Mouse (Mus musculus) forebrain, embryonic 11.5 days (tissue): ENCODE data around the gene Slc25a45. TPM values are rescaled to one million over a fixed set of nuclear protein-coding genes. Genes with fewer than 3 reads are reported as not detected.

ENCODE experiments used
- ATAC-seq: fragments of 200-750 bp; cut with Nextera tagmentation; replicated peaks from 2 replicates; pipeline ENCODE4 v1.8.0; 2017; ENCODE audit warnings: moderate TSS enrichment; ENCODE audit not compliant: low FRiP score
- DNase-seq: peaks from one replicate; pipeline ENCODE4 v3.0.0-alpha.2; 2017; ENCODE audit warnings: low spot score
- H3K27ac ChIP-seq: fragments of 300-500 bp; sonication (generic); 2 replicates; pipeline ENCODE4 v1.5.1; 2014; ENCODE audit warnings: low read depth, low read length
- H3K27me3 ChIP-seq: fragments of 300-500 bp; sonication (generic); 2 replicates; pipeline ENCODE4 v1.6.1; 2014; ENCODE audit warnings: mild to moderate bottlenecking, low read length, mixed read lengths; ENCODE audit not compliant: control insufficient read depth, insufficient read depth
- H3K36me3 ChIP-seq: fragments of 300-500 bp; sonication (generic); 2 replicates; pipeline ENCODE4 v1.6.1; 2014; ENCODE audit warnings: mild to moderate bottlenecking, low read length, moderate library complexity, mixed read lengths; ENCODE audit not compliant: control insufficient read depth, insufficient read depth
- H3K4me1 ChIP-seq: fragments of 300-500 bp; sonication (generic); replicated peaks from 2 replicates; pipeline ENCODE4 v1.6.1; 2014; ENCODE audit warnings: low read length, mixed read lengths; ENCODE audit not compliant: control insufficient read depth, insufficient read depth
- H3K4me2 ChIP-seq: fragments of 300-500 bp; sonication (generic); 2 replicates; pipeline ENCODE4 v1.6.1; 2014; ENCODE audit warnings: low read depth, mild to moderate bottlenecking, low read length, moderate library complexity, mixed read lengths; ENCODE audit not compliant: severe bottlenecking
- H3K4me3 ChIP-seq: fragments of 300-500 bp; sonication (generic); 2 replicates; pipeline ENCODE4 v1.5.1; 2014; ENCODE audit warnings: low read depth, low read length
- H3K9ac ChIP-seq: fragments of 300-500 bp; sonication (generic); 2 replicates; pipeline ENCODE4 v1.6.1; 2014; ENCODE audit warnings: low read length
- H3K9me3 ChIP-seq: fragments of 300-500 bp; sonication (generic); 2 replicates; pipeline ENCODE4 v1.6.1; 2016; ENCODE audit warnings: low read length, mixed read lengths; ENCODE audit not compliant: control insufficient read depth
- WGBS: fragments of 180-500 bp; shearing (Covaris S2); extraction: QIAGEN DNeasy Blood & Tissue Kit; methylation state at CpG from one replicate; pipeline ENCODE4 v1.1.7; 2014; 5-methylcytosine and 5-hydroxymethylcytosine counted together
- polyA plus RNA-seq: library from polyadenylated mRNA; unstranded; fragments of >200 nt; fragmentation: Nextera tagmentation; extraction: Ambion mirVana; gene quantifications from 2 replicates; pipeline ENCODE4 v1.2.1, GENCODE M21; 2014

Slc25a45 gene
- polyA plus RNA-seq, 1 experiment from 2014 or later = 0.90 TPM

GRCm38 (mm10) chr19:5838892-5839165, 38.8 kb upstream of the Slc25a45 start:
- H3K9ac ChIP-seq = no peak overlapping the region
- no peak overlapping the region for H3K27ac ChIP-seq
- DNase-seq (no peak), ATAC-seq (no peak)
- peaks cover 15% of the 10 kb centered on the region; the same call in 1 of the 2 replicates for H3K4me1 ChIP-seq
- H3K9me3 ChIP-seq = no peaks in the 10 kb centered on the region
- H3K4me2 ChIP-seq = no peak overlapping the region
- no peaks in the 10 kb centered on the region for H3K27me3 ChIP-seq
- H3K4me3 ChIP-seq = no peak overlapping the region
- H3K36me3 ChIP-seq = no peaks in the 10 kb centered on the region
- WGBS = 91% methylated on average over 4 of the region's 4 CpGs

DNA sequence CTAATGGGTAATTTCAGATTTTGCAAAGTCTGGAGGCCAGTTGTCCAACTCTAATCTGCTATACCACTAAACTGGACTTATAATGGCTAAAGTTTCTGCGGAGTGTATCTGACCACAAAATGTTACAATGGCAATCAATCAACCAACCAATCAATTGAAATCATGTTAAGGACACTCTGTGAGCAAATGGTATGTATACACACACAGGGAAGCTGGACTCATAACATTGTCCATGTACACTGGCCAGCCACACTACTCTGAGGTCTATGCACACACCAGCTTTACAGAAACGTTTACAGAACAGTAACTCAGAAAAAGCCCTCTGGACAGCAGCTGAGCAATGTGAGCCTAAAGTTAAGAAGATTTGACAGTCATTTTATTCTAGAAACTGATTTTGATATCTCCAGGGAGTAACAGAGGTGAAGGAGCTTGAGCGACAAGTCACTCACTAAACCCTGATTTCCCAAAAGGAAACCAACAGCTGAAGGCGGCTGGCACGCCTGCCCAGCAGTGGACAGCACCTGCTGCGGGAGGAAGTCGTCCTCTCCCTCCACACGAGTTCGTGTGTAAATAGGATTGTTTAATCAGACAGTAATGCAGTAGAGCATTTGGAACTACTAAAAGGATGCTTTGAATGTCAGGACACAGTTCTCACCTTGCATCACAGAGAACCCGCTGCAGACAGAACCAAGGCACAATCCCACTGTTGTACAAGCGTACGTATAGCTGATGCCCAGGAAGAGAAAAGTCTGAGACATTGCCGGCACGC, 38.1 kb upstream of the Slc25a45 start:
- no peaks in the 10 kb centered on the region for H3K9me3 ChIP-seq
- no peaks in the 10 kb centered on the region for H3K27me3 ChIP-seq
- H3K27ac ChIP-seq = no peak overlapping the region
- DNase-seq (no peak), ATAC-seq (no peak)
- peaks cover 21% of the 10 kb centered on the region for H3K4me1 ChIP-seq
- no peaks in the 10 kb centered on the region for H3K36me3 ChIP-seq
- no peak overlapping the region for H3K4me2 ChIP-seq
- 85% methylated on average over 14 of the region's 14 CpGs for WGBS
- no peak overlapping the region for H3K4me3 ChIP-seq
- no peak overlapping the region for H3K9ac ChIP-seq

DNA sequence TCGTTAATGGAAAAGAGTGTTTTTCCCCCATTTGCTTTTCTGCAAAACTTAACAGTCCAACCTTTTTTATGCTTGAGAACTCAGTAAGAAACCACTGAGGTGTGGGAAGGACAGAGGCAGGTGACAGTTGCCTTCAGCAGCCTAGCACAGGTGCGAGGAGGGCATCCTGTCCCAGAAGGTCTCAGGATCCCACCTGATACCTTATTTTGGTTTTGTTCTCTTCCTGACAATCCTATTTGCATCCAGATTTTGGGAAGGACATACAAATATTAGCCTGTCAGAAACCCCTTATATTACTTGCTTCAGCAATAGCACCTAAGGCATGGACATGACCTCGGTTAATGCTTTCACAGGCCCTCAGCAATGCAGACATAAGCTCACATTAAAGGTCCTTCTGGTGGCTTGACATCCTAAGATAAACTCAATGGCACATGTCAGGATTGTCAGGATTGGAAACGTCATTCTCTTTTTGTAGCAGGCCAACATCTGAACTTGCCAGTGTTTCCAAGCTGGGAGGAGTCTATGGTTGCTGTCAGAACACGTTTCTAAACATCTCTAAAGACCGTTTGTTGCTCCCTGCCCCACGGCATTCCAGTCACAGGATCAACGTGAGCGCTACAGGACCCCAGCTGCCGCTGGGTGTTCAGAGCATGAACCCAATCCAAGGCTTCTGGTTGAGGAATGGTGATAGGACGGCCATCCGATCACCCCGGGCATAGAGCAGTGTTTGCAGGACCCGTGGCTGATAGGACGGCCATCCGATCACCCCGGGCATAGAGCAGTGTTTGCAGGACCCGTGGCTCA, 37.3 kb upstream of the Slc25a45 start:
- ATAC-seq (no peak), DNase-seq (no peak)
- Histone ChIP-seq H3K4me3 (no peak overlapping the region), H3K4me2 (no peak overlapping the region), H3K9me3 (no peaks in the 10 kb centered on the region), H3K9ac (no peak overlapping the region), H3K27me3 (no peaks in the 10 kb centered on the region), H3K36me3 (no peaks in the 10 kb centered on the region), H3K27ac (no peak overlapping the region), H3K4me1 (peaks cover 26% of the 10 kb centered on the region)
- WGBS = 83% methylated on average over 18 of the region's 18 CpGs

GRCm38 (mm10) chr19:5840890-5841388, 36.7 kb upstream of the Slc25a45 start:
- Histone ChIP-seq H3K27ac (no peak overlapping the region), H3K4me3 (no peak overlapping the region), H3K9ac (no peak overlapping the region), H3K36me3 (no peaks in the 10 kb centered on the region), H3K27me3 (no peaks in the 10 kb centered on the region), H3K4me2 (no peak overlapping the region), H3K9me3 (no peaks in the 10 kb centered on the region), H3K4me1 (peaks cover 29% of the 10 kb centered on the region)
- no peak for ATAC-seq
- DNase-seq = no peak
- 91% methylated on average over 9 of the region's 9 CpGs for WGBS

GRCm38 (mm10) chr19:5841389-5841946, 36.1 kb upstream of the Slc25a45 start:
- no peak overlapping the region for H3K27ac ChIP-seq

DNA sequence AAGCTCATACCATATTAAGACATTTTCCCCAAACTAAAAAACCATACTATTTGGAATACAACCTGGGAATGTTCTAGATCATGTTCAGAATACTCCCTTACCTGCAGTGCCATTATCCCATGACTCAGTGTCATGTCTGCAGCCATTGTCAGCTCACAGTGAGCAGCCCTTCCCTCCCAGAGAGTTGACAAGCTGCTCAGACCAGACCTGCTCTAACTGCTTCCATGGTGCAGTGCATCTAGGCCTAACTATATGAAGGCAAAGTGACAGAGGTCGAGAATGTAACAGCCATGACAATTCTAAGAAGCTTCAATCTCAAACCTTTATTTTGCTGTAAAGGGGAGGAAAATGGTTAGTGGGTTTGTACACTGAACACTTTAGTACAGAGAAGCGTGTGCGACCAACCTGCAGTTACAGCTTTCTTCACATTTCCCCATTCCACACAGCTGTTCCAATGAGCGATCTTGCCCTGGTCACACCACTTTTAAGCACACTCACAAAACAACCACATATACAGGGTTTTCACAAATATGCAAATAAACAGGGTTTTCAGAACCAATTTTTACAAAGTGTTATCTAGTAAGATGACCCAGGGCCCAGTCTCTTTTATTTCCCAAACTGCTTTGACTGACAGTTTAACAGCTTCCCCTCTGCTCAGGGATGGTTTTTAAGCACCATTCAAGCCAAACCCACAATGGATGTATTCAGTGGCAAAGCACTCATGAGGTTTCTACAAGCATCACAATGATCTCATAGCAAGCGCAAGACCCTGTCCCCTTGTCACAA, 35.4 kb upstream of the Slc25a45 start:
- WGBS = 61% methylated on average over 5 of the region's 5 CpGs
- no peak overlapping the region for H3K4me3 ChIP-seq

More at GRCm38 (mm10) chr19:5841389-5841946, 36.1 kb upstream of the Slc25a45 start:
- Histone ChIP-seq H3K4me2 (no peak overlapping the region), H3K4me1 (peaks cover 29% of the 10 kb centered on the region), H3K9ac (no peak overlapping the region), H3K9me3 (no peaks in the 10 kb centered on the region), H3K27me3 (no peaks in the 10 kb centered on the region), H3K4me3 (no peak overlapping the region), H3K36me3 (no peaks in the 10 kb centered on the region)
- WGBS = 68% methylated on average over 4 of the region's 4 CpGs
- DNase-seq (no peak), ATAC-seq (no peak)

GRCm38 (mm10) chr19:5842785-5843730, 34.5 kb upstream of the Slc25a45 start:
- no peaks in the 10 kb centered on the region for H3K27me3 ChIP-seq
- H3K9ac ChIP-seq = no peak overlapping the region
- no peaks in the 10 kb centered on the region for H3K9me3 ChIP-seq
- no peak for DNase-seq
- ATAC-seq = no peak
- H3K36me3 ChIP-seq = no peaks in the 10 kb centered on the region
- peaks cover 43% of the 10 kb centered on the region for H3K4me1 ChIP-seq
- peak overlapping the region; percentile 3; the same call in 1 of the 2 replicates for H3K27ac ChIP-seq
- peak overlapping the region; percentile 27; the same call in 1 of the 2 replicates for H3K4me2 ChIP-seq
- H3K4me3 ChIP-seq = no peak overlapping the region
- WGBS = 70% methylated on average over 9 of the region's 9 CpGs

More for the DNA sequence above, 35.4 kb upstream of the Slc25a45 start:
- DNase-seq = no peak
- H3K4me2 ChIP-seq = peak overlapping the region; percentile 27; the same call in 1 of the 2 replicates
- H3K9me3 ChIP-seq = no peaks in the 10 kb centered on the region
- H3K27ac ChIP-seq = peak overlapping the region; percentile 3; the same call in 1 of the 2 replicates
- H3K4me1 ChIP-seq = peaks cover 35% of the 10 kb centered on the region
- no peaks in the 10 kb centered on the region for H3K27me3 ChIP-seq
- ATAC-seq = no peak
- H3K9ac ChIP-seq = no peak overlapping the region
- H3K36me3 ChIP-seq = no peaks in the 10 kb centered on the region
